Comparison of ENCODE assay signal across 8 mouse cellular contexts in the genomic region with DNA sequence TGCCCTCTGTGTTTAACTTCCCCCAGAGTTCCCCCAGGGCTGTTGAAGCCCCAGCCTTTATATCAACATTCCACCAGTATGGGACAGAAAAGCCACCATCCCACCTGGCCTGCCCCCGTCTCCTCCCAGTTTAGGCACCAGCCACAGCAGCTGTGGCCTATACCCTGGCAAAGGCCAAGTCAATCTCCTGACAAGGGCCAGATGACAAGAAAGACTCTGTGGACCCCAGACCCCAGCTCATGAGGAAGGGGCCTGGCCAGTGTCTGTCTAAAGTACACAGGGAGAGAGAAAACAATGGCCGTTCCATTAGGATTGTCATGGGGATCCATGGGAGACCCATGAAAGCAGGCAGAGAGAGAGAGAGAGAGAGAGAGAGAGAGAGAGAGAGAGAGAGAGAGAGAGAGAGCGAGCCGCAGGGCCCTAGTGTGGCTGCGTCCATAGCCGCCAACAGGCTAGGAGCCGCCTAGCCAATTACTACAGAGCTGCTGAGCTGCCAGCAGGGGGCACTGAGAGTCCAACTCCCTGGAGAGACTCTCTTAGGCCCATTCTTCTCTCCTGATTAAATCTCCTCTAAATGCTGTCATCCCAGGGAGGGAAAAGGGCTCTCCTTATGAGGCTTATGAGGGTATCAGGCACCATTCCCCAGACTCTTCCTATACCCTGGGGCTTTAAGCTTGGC.
DNase-seq lines count a peak whose midpoint lies in the region; ATAC-seq and TF ChIP-seq lines count a peak whose summit lies in the region.
"Not testable (repeated sequence)": the region's sequence is repeated elsewhere in the genome, so short reads cannot be mapped to it uniquely, and the experiment has no call there.

No protein-coding gene starts in this region.

- intact Hi-C loops in left cerebral cortex, adult 2 months (cut with DNase I): loop anchor here (2.0 kb wide), 1 partner anchor 325 kb away; no protein-coding TSS in a partner anchor

- not testable (repeated sequence) for TF ChIP-seq CTCF in hindbrain, postnatal 0 days (IDR thresholded peaks at IDR 0.05; ENCODE audit: low read depth); left cerebral cortex, adult 2 months (IDR thresholded peaks at IDR 0.05); liver, postnatal 0 days (IDR thresholded peaks at IDR 0.05; ENCODE audit: low read depth)

- not testable (repeated sequence) for TF ChIP-seq EP300 in liver, postnatal 0 days (IDR thresholded peaks at IDR 0.05; ENCODE audit: low read depth)

- not testable (repeated sequence) for H3K9ac ChIP-seq in heart, embryonic 14.5 days (ENCODE audit: low read length); hindbrain, postnatal 0 days (replicated peaks; ENCODE audit: low read length); liver, postnatal 0 days (replicated peaks); midbrain, embryonic 13.5 days (replicated peaks); stomach, embryonic 15.5 days

- not testable (repeated sequence) for H3K36me3 ChIP-seq in forebrain, embryonic 10.5 days (replicated peaks); heart, embryonic 14.5 days (ENCODE audit: control insufficient read depth, insufficient read depth, low read length); hindbrain, postnatal 0 days (ENCODE audit: insufficient read depth, low read length); liver, postnatal 0 days (replicated peaks; ENCODE audit: insufficient read depth, low read length); midbrain, embryonic 13.5 days; stomach, embryonic 15.5 days

- ATAC-seq in heart, embryonic 14.5 days (ENCODE audit: insufficient number of reproducible peaks, insufficient read depth, low FRiP score, low read depth): peak; percentile 64
- peak; percentile 90 for ATAC-seq in hindbrain, postnatal 0 days
- peak; percentile 91 for ATAC-seq in liver, postnatal 0 days
- peak; percentile 93 for ATAC-seq in midbrain, embryonic 13.5 days
- peak; percentile 81 for ATAC-seq in stomach, embryonic 15.5 days (ENCODE audit: insufficient read depth, low FRiP score, low read depth)

- H3K27ac ChIP-seq in forebrain, embryonic 10.5 days: 0 out of 2 replicates have a peak overlapping the region, but pooled peaks have one; percentile 44
- not testable (repeated sequence) for H3K27ac ChIP-seq in heart, embryonic 14.5 days (replicated peaks in 1 of 2; ENCODE audit: control insufficient read depth in 1 of 2, insufficient read depth in 1 of 2, low read depth in 2 of 2, low read length in 2 of 2); hindbrain, postnatal 0 days; liver, postnatal 0 days (ENCODE audit: low read depth); midbrain, embryonic 13.5 days; stomach, embryonic 15.5 days
- peak overlapping the region; percentile 50; the same call in 1 of the 2 replicates for H3K27ac ChIP-seq in left cerebral cortex, adult 2 months

- H3K4me3 ChIP-seq in forebrain, embryonic 10.5 days; heart, embryonic 14.5 days (ENCODE audit: control insufficient read depth in 1 of 2, insufficient read depth in 1 of 2, low read depth in 1 of 2, low read length in 2 of 2); hindbrain, postnatal 0 days (ENCODE audit: low read length); left cerebral cortex, adult 2 months; liver, postnatal 0 days (ENCODE audit: low read depth, low read length); midbrain, embryonic 13.5 days (replicated peaks); stomach, embryonic 15.5 days (replicated peaks): not testable (repeated sequence)

- not testable (repeated sequence) for H3K4me2 ChIP-seq in heart, embryonic 14.5 days (ENCODE audit: low read length); hindbrain, postnatal 0 days (ENCODE audit: low read depth, low read length); liver, postnatal 0 days (ENCODE audit: low read depth, low read length); midbrain, embryonic 13.5 days (replicated peaks); stomach, embryonic 15.5 days

- not testable (repeated sequence) for H3K27me3 ChIP-seq in forebrain, embryonic 10.5 days (ENCODE audit: poor library complexity, severe bottlenecking); heart, embryonic 14.5 days (ENCODE audit: control insufficient read depth, insufficient read depth, low read length); hindbrain, postnatal 0 days (ENCODE audit: insufficient read depth, low read length); liver, postnatal 0 days (ENCODE audit: insufficient read depth, low read length); midbrain, embryonic 13.5 days; stomach, embryonic 15.5 days (replicated peaks)

- 52% methylated on average over 2 of the region's 7 CpGs for WGBS in forebrain, embryonic 10.5 days
- 63% methylated on average over 2 of the region's 7 CpGs for WGBS in heart, embryonic 14.5 days
- 60% methylated on average over 2 of the region's 7 CpGs for WGBS in hindbrain, postnatal 0 days
- 63% methylated on average over 2 of the region's 7 CpGs for WGBS in liver, postnatal 0 days (ENCODE audit: insufficient replicate concordance)
- 54% methylated on average over 2 of the region's 7 CpGs for WGBS in midbrain, embryonic 13.5 days
- WGBS in stomach, embryonic 15.5 days: 64% methylated on average over 2 of the region's 7 CpGs

- peak; percentile 46 for DNase-seq in cerebellum, adult 11-12 months
- DNase-seq in forebrain, embryonic 10.5 days (ENCODE audit: extremely low spot score, low spot score): peak; percentile 23
- not testable (repeated sequence) for DNase-seq in hindbrain, postnatal 0 days (ENCODE audit: low spot score); left cerebral cortex, adult 2 months (ENCODE audit: extremely low spot score in 1 of 2, low spot score in 2 of 2); liver, postnatal 0 days

- not testable (repeated sequence) for H3K9me3 ChIP-seq in forebrain, embryonic 10.5 days; heart, embryonic 14.5 days (ENCODE audit: control insufficient read depth, low read length); hindbrain, postnatal 0 days (ENCODE audit: low read length); liver, postnatal 0 days (ENCODE audit: low read length); midbrain, embryonic 13.5 days; stomach, embryonic 15.5 days

- not testable (repeated sequence) for H3K4me1 ChIP-seq in forebrain, embryonic 10.5 days; heart, embryonic 14.5 days (ENCODE audit: control insufficient read depth in 2 of 2, insufficient read depth in 2 of 2, low read length in 2 of 2); hindbrain, postnatal 0 days (ENCODE audit: insufficient read depth, low read length); liver, postnatal 0 days (ENCODE audit: insufficient read depth); midbrain, embryonic 13.5 days (replicated peaks); stomach, embryonic 15.5 days
